Mouse (Mus musculus) C3H10T1/2 (cell line): ENCODE data around the gene Nrip1. TPM values are rescaled to one million over a fixed set of nuclear protein-coding genes. Genes with fewer than 3 reads are reported as not detected.

Source experiments
- polyA plus RNA-seq, 2 experiments: library from polyadenylated mRNA; unstranded; fragments of >200 nt; fragmentation: generic; extraction: Trizol; gene quantifications; one replicate each; pipeline ENCODE4 v1.2.1; 2012; ENCODE audit warnings: missing spikeins in 2 of 2

Nrip1 gene
- 1 to 10 TPM in 1 of 2 experiments, under 1 TPM in 1; 0.13 to 1.1 TPM for polyA plus RNA-seq

DNA sequence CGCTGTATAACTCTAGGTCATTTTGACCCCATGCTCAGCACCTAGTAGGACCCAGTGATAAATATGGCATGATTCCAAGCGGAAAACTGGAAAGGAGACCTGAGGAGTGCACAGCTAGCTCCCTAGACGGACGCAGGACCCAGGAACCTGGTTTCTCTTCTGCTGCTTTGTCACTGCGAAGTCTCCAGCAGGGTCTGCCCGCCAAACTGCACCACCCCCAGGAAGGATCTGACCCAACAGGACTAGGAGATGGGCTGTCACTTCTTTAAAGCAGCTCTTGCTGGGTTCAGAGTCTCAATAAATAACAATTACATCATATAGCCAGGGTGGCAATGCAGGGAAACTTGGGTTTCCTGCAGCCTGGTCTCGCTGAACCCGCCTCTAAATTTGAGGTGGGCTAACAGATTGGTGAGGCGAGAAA lies at the start of gene Nrip1:
Gene Nrip1, minus strand, starts transcription at position 157 of the 421 bp plus-strand sequence.

